Mouse (Mus musculus) testis, adult 2 months (tissue): ENCODE measurements at regions not wholly inside any gene's neighbourhood (a gene's known extent, or its start where the extent isn't known, plus 50 kb on each side); places are given as distances from the start of the nearest gene placed in this dataset.

Source experiments
- H3K27ac ChIP-seq: fragments of 200-500 bp; 2 replicates; pipeline ENCODE4 v1.5.1; 2012; ENCODE audit warnings: low read depth, low read length; ENCODE audit not compliant: control insufficient read depth, insufficient read depth
- H3K27me3 ChIP-seq: fragments of 200-500 bp; 2 replicates; pipeline ENCODE4 v1.6.1; 2012; ENCODE audit warnings: mild to moderate bottlenecking, low read length, moderate library complexity; ENCODE audit not compliant: control insufficient read depth, insufficient read depth
- H3K36me3 ChIP-seq: fragments of 200-500 bp; 2 replicates; pipeline ENCODE4 v1.6.1; 2012; ENCODE audit warnings: mild to moderate bottlenecking, low read length; ENCODE audit not compliant: control insufficient read depth, insufficient read depth
- H3K4me1 ChIP-seq: fragments of 200-500 bp; 2 replicates; pipeline ENCODE4 v1.6.1; 2012; ENCODE audit warnings: low read length; ENCODE audit not compliant: control insufficient read depth, insufficient read depth
- H3K4me3 ChIP-seq: fragments of 200-500 bp; 2 replicates; pipeline ENCODE4 v1.5.1; 2012; ENCODE audit warnings: low read depth, mild to moderate bottlenecking, low read length, moderate library complexity, mixed read lengths; ENCODE audit not compliant: control insufficient read depth
- CTCF ChIP-seq: fragments of 200-500 bp; IDR thresholded peaks from 2 replicates; pipeline ENCODE4 v1.5.1; 2012; ENCODE audit warnings: low read depth, mild to moderate bottlenecking, inconsistent platforms, low read length, moderate library complexity; ENCODE audit not compliant: control insufficient read depth, insufficient read depth, insufficient replicate concordance
- POLR2A ChIP-seq: fragments of 200-500 bp; IDR thresholded peaks from 2 replicates; pipeline ENCODE4 v1.6.1; 2012; ENCODE audit warnings: low read depth, mild to moderate bottlenecking, inconsistent platforms, low read length, moderate library complexity; ENCODE audit not compliant: control insufficient read depth

- Histone ChIP-seq H3K4me3 (no peak overlapping the region), H3K36me3 (no peaks in the 10 kb centered on the region), H3K4me1 (no peaks in the 10 kb centered on the region), H3K27ac (no peak overlapping the region), H3K27me3 (no peaks in the 10 kb centered on the region)
- TF ChIP-seq POLR2A (no peak), CTCF (no peak)
Observed at GRCm38 (mm10) chr8:86164818-86165217, 324.1 kb downstream of the Phkb start.

DNA sequence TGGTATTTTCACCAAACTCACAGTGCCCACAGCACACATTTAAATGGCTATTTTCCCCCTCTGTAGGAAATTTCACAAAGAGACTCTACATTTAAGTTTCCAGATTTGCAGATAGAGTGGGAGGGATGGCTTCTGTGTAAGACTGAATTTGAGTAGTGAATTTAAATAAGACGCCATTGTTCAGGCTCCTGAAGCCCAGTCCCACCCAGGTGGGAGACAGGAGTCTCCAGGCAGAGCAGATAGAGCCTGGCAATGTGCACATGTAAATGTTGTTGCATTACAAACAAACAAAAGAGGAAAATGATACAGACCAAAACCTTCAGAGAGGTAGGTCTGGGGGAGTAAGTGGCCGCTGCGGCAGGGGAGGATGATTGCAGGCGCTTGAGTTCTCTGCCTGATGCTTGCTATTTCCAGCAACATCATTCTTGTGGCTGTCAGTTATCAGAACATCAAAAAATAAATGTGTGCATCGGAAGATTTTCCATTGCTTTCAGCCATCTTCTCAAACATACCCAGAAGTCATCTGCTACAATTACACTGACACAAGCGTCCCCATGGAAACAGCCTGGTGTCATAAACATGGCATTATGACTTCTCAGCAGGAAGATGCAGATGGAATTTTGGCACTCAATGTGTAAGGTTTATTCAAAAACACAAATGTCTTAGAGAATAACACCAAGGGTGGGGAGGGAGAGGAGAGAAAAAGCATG is 318.5 kb downstream of the Phkb start:
- no peaks in the 10 kb centered on the region for H3K36me3 ChIP-seq
- H3K4me3 ChIP-seq = peak overlapping the region; percentile 50
- TF ChIP-seq POLR2A (no peak), CTCF (no peak)
- H3K27me3 ChIP-seq = no peaks in the 10 kb centered on the region
- H3K4me1 ChIP-seq = no peaks in the 10 kb centered on the region
- H3K27ac ChIP-seq = no peak overlapping the region

DNA sequence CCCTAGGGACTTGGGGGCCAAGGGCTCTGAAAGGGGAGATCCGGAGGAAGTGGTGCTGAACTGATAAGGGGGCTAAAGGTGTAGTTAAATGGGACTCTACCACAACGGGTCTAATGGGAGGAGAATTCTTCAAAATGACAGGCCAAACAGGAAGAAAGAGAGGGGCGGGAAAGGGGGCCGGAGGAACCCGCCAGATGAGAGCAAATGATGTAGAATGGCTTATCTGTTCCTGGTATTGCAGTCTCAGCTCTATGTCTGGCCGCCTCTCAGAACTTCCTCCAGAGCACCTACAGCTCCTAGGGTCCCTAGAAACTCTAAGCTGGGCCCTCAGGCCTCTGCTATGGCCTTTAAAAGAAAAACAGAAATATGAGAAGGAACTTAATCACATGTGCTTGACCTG is 306.8 kb downstream of the Phkb start:
- no peaks in the 10 kb centered on the region for H3K4me1 ChIP-seq
- H3K4me3 ChIP-seq = no peak overlapping the region
- H3K27me3 ChIP-seq = no peaks in the 10 kb centered on the region
- no peak for TF ChIP-seq CTCF
- no peak for TF ChIP-seq POLR2A
- H3K27ac ChIP-seq = no peak overlapping the region
- no peaks in the 10 kb centered on the region for H3K36me3 ChIP-seq

DNA sequence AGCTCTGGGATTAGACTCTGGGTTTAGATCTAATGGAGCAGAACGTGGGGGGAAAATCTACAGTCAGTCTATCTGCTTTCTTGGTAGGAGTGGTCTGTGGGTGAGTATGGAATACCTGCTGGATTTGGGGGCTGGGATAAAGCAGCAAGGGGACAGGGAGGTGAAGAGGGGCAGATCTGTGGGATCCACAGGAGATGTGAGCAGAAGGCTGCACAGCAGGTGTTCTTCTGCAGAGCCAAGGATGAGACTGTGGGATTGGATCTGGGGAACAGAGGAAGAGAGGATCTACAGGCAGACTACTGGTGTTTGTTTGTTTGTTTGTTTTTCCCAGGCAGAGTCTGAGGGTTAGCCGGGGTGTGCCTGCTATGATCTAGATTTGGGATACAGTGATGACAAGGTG is 284.5 kb downstream of the Phkb start:
- Histone ChIP-seq H3K4me1 (no peaks in the 10 kb centered on the region), H3K36me3 (no peaks in the 10 kb centered on the region), H3K4me3 (no peak overlapping the region), H3K27ac (no peak overlapping the region), H3K27me3 (no peaks in the 10 kb centered on the region)
- TF ChIP-seq CTCF = no peak
- no peak for TF ChIP-seq POLR2A

DNA sequence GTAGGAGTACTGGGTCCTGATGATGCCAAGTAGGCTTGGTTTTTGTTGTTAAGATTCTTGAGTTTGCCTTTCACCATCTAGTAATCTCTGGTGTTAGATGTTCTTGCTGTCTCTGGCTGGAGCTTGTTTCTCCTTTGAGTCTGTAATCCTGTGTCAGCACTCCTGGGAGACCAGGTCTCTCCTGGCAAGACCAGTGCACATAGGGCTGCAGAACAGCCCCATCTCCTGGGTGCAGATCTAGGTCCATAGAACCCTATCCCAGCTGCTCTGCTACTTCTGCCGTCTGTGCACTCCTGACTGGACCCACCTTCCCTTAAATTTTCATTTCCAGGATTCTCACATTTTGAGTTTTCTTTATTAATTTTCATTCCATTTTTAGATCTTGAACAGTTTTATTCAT is 283.9 kb downstream of the Phkb start:
- Histone ChIP-seq H3K4me3 (no peak overlapping the region), H3K36me3 (no peaks in the 10 kb centered on the region), H3K27me3 (no peaks in the 10 kb centered on the region), H3K27ac (no peak overlapping the region), H3K4me1 (no peaks in the 10 kb centered on the region)
- TF ChIP-seq CTCF (no peak), POLR2A (no peak)
